Mouse (Mus musculus) gastrocnemius, postnatal 14 days (tissue): ENCODE measurements around the gene Kif3a. TPM values are rescaled to one million over a fixed set of nuclear protein-coding genes. Genes with fewer than 3 reads are reported as not detected.
A peak's percentile ranks its signal among the peaks of the same experiment; 100 is the strongest.

Experiments
- DNase-seq: peaks from one replicate; pipeline ENCODE4 v3.0.0; 2021; ENCODE audit warnings: mixed read lengths
- intact Hi-C: fragments of 180-260 bp; cut with DNase I; formaldehyde crosslinking; loops from one replicate; pipeline ENCODE4 v1.15.1; 2025; ENCODE audit warnings: low total_unique reads
- total RNA-seq, 2 experiments: library from RNA; stranded (reverse); gene quantifications; 2 replicates each; pipeline ENCODE4 v1.2.3; 2021

Gene Kif3a
- total RNA-seq, 2 experiments from 2014 or later: 6.8 to 7.4 TPM

- no peak for DNase-seq
- intact Hi-C loops: no loop called here
Observed at GRCm38 (mm10) chr11:53605609-53606008, 38.4 kb downstream of the Kif3a start.

- DNase-seq: no peak
- intact Hi-C loops: no loop called here
Observed at GRCm38 (mm10) chr11:53609231-53609630, 42.1 kb downstream of the Kif3a start.

GRCm38 (mm10) chr11:53609672-53610071, 42.5 kb downstream of the Kif3a start:
- intact Hi-C loops: no loop called here
- no peak for DNase-seq

- no peak for DNase-seq
- intact Hi-C loops: no loop called here
Observed at GRCm38 (mm10) chr11:53615172-53615571, 48.0 kb downstream of the Kif3a start.

- DNase-seq: no peak
- intact Hi-C loops: no loop called here
Observed at GRCm38 (mm10) chr11:53615575-53615974, 48.4 kb downstream of the Kif3a start.

- intact Hi-C loops: no loop called here
- no peak for DNase-seq
Observed at GRCm38 (mm10) chr11:53616748-53617558, 49.8 kb downstream of the Kif3a start.

GRCm38 (mm10) chr11:53617562-53618109, 50.5 kb downstream of the Kif3a start:
- no peak for DNase-seq
- intact Hi-C loops: no loop called here

- intact Hi-C loops: no loop called here
- no peak for DNase-seq
Observed at GRCm38 (mm10) chr11:53618619-53619198, 51.5 kb downstream of the Kif3a start, which contains the start of gene Il4. Il4 (minus strand) TSS chr11:53618669.

- no peak for DNase-seq
- intact Hi-C loops: no loop called here
Observed at GRCm38 (mm10) chr11:53619428-53619827, 52.2 kb downstream of the Kif3a start.

GRCm38 (mm10) chr11:53620094-53620493, 52.9 kb downstream of the Kif3a start:
- no peak for DNase-seq
- intact Hi-C loops: no loop called here

- no peak for DNase-seq
- intact Hi-C loops: no loop called here
Observed at GRCm38 (mm10) chr11:53621582-53622439, 54.6 kb downstream of the Kif3a start.

GRCm38 (mm10) chr11:53622440-53622806, 55.2 kb downstream of the Kif3a start:
- intact Hi-C loops: no loop called here
- DNase-seq: no peak

- no peak for DNase-seq
- intact Hi-C loops: no loop called here
Observed at GRCm38 (mm10) chr11:53623573-53623972, 56.4 kb downstream of the Kif3a start.

- no peak for DNase-seq
- intact Hi-C loops: no loop called here
Observed at GRCm38 (mm10) chr11:53624124-53624523, 56.9 kb downstream of the Kif3a start.

- no peak for DNase-seq
- intact Hi-C loops: loop anchor here (5.0 kb wide), 1 partner anchor 155 kb away; the partner anchor contains the start of gene Gm9837
Observed at GRCm38 (mm10) chr11:53626802-53627373, 59.7 kb downstream of the Kif3a start.

GRCm38 (mm10) chr11:53627859-53628258, 60.7 kb downstream of the Kif3a start:
- intact Hi-C loops: loop anchor here (5.0 kb wide), 1 partner anchor 156 kb away; the partner anchor contains the start of gene Gm9837
- peak; percentile 65 for DNase-seq

- no peak for DNase-seq
- intact Hi-C loops: loop anchor here (5.0 kb wide), 1 partner anchor 45 kb away; no protein-coding TSS in a partner anchor
Observed at GRCm38 (mm10) chr11:53632122-53632733, 65.0 kb downstream of the Kif3a start.

- intact Hi-C loops: loop anchor here (5.0 kb wide), 1 partner anchor 46 kb away; no protein-coding TSS in a partner anchor
- no peak for DNase-seq
Observed at GRCm38 (mm10) chr11:53633644-53634043, 66.5 kb downstream of the Kif3a start.

GRCm38 (mm10) chr11:53634556-53634955, 67.4 kb downstream of the Kif3a start, which contains the start of gene Il13:
Il13 (minus strand) TSS chr11:53634702.
- DNase-seq: no peak
- intact Hi-C loops: loop anchor here (5.0 kb wide), 1 partner anchor 47 kb away; no protein-coding TSS in a partner anchor
